Mouse (Mus musculus): Measurements from ENCODE around the gene Dnajb6.

DNA sequence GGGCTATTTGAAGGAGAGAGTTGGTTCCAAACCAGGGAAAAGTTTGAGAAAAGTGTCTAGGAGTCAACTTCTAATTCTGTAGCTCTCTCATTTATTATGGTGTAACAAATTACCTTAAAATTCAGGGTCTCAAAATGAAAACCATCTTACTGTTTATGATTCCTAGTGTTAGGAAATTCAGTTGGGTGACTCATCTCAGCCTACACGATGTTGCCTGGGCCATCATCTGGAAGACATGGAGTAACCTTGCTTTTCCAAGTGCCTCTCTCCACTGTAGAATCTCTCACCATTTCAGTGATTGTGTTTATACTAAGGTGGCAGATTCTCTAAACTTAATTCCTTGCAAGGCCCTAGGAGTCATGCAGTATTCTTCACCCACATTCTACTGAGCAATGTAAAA is 119.5 kb downstream of the Dnajb6 start:
- no peak for TF ChIP-seq CTCF (conservative IDR thresholded peaks at IDR 0.05; ENCODE audit: insufficient read depth, insufficient read length, low read depth, low read length)
- no peak for TF ChIP-seq POLR2A (IDR thresholded peaks at IDR 0.05; ENCODE audit: low read depth, low read length)
